Mouse (Mus musculus) hindbrain, embryonic 16.5 days (tissue): ENCODE results near the gene Myom3. TPM values are rescaled to one million over a fixed set of nuclear protein-coding genes. Genes with fewer than 3 reads are reported as not detected.

Experiments used
- ATAC-seq: fragments of 200-750 bp; cut with Nextera tagmentation; 2 replicates; pipeline ENCODE4 v1.8.0; 2017; ENCODE audit warnings: moderate TSS enrichment, moderate library complexity
- H3K27ac ChIP-seq: fragments of 300-500 bp; sonication (generic); 2 replicates; pipeline ENCODE4 v1.5.1; 2014; ENCODE audit warnings: low read depth, mild to moderate bottlenecking, control low read depth, low read length, moderate library complexity
- H3K27me3 ChIP-seq: fragments of 300-500 bp; sonication (generic); replicated peaks from 2 replicates; pipeline ENCODE4 v1.6.1; 2014; ENCODE audit warnings: low read length; ENCODE audit not compliant: control insufficient read depth, insufficient read depth
- H3K36me3 ChIP-seq: fragments of 300-500 bp; sonication (generic); 2 replicates; pipeline ENCODE4 v1.6.1; 2014; ENCODE audit warnings: mild to moderate bottlenecking, low read length, moderate library complexity, mixed read lengths; ENCODE audit not compliant: control insufficient read depth, insufficient read depth
- H3K4me1 ChIP-seq: fragments of 300-500 bp; sonication (generic); 2 replicates; pipeline ENCODE4 v1.6.1; 2014; ENCODE audit warnings: low read depth, low read length; ENCODE audit not compliant: control insufficient read depth, insufficient read depth
- H3K4me2 ChIP-seq: fragments of 300-500 bp; sonication (generic); 2 replicates; pipeline ENCODE4 v1.6.1; 2014; ENCODE audit warnings: mild to moderate bottlenecking, low read length, control low read depth, moderate library complexity
- H3K4me3 ChIP-seq: fragments of 300-500 bp; sonication (generic); 2 replicates; pipeline ENCODE4 v1.5.1; 2014; ENCODE audit warnings: mild to moderate bottlenecking, low read length, control low read depth, moderate library complexity
- H3K9ac ChIP-seq: fragments of 300-500 bp; sonication (generic); 2 replicates; pipeline ENCODE4 v1.6.1; 2014; ENCODE audit warnings: low read depth, mild to moderate bottlenecking, control low read depth, low read length, moderate library complexity
- H3K9me3 ChIP-seq: fragments of 300-500 bp; sonication (generic); 2 replicates; pipeline ENCODE4 v1.6.1; 2014; ENCODE audit warnings: mild to moderate bottlenecking, low read length, moderate library complexity; ENCODE audit not compliant: control insufficient read depth
- WGBS: fragments of 180-500 bp; shearing (Covaris S2); extraction: QIAGEN DNeasy Blood & Tissue Kit; methylation state at CpG from one replicate; pipeline ENCODE4 v1.1.7; 2014; 5-methylcytosine and 5-hydroxymethylcytosine counted together
- polyA plus RNA-seq: library from polyadenylated mRNA; unstranded; fragments of >200 nt; fragmentation: Nextera tagmentation; extraction: Ambion mirVana; gene quantifications from 2 replicates; pipeline ENCODE4 v1.2.1, GENCODE M21; 2015

Gene Myom3
- polyA plus RNA-seq, 1 experiment from 2014 or later, result 0.99 TPM

DNA sequence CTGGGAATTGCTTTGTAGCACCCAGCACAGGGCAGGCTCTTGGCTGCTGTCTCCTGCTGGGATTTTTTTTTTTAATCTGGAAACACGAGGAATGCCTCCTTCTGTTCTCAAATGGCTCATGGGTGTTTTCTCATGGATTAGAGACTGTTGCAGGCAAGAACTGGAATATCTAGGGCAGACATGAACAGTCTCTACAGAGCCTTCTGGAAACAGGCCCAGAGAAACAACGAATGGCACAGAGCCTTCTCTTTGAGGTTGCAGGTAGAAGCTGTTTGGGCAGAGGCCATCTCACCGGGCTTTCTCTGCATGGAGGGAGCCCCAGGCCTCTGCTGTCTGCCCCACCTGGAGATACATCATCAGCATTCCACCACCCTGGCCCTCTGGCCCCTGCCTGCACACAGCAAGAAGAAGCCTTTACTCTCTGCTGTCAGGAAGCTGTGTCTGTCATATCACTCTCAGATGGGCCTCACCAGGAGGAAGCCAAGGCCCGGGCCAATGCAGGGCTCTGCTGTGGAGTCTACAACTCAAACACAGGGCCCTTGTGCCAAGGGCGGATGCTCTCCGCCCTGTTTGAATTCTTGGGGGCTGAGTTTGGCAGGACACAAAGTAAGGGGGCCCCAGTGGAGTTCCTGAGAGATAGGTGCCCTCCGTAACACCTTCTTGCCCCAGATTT, 7.3 kb upstream of the Myom3 start:
- Histone ChIP-seq H3K4me1 (no peaks in the 10 kb centered on the region), H3K9ac (no peak overlapping the region), H3K9me3 (peaks cover 4% of the 10 kb centered on the region), H3K36me3 (no peaks in the 10 kb centered on the region), H3K27me3 (no peaks in the 10 kb centered on the region), H3K27ac (no peak overlapping the region), H3K4me2 (no peak overlapping the region), H3K4me3 (no peak overlapping the region)
- 84% methylated on average over 7 of the region's 7 CpGs for WGBS
- no peak for ATAC-seq

DNA sequence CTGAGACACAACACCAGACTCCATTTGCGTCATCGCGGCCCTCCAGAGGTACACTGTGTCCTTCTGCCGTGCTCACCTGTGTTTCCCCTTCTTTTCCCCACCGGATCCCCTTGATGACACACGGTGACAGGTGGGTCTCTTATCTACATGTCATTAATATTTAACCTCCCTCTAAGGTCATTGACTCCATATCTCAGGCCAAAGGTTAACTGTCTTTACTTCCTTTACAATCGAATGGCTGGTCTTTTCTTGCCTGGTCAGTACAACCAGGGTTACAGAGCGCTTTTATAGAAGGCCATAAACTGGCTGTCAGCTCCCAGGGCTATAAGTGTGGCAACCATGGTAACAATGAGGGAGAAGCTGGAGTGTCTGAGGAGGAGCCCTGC, 6.7 kb upstream of the Myom3 start:
- Histone ChIP-seq H3K4me3 (no peak overlapping the region), H3K27ac (no peak overlapping the region), H3K9ac (no peak overlapping the region), H3K9me3 (peaks cover 4% of the 10 kb centered on the region), H3K4me1 (no peaks in the 10 kb centered on the region), H3K4me2 (no peak overlapping the region), H3K27me3 (no peaks in the 10 kb centered on the region), H3K36me3 (no peaks in the 10 kb centered on the region)
- 83% methylated on average over 8 of the region's 8 CpGs for WGBS
- ATAC-seq, result no peak

DNA sequence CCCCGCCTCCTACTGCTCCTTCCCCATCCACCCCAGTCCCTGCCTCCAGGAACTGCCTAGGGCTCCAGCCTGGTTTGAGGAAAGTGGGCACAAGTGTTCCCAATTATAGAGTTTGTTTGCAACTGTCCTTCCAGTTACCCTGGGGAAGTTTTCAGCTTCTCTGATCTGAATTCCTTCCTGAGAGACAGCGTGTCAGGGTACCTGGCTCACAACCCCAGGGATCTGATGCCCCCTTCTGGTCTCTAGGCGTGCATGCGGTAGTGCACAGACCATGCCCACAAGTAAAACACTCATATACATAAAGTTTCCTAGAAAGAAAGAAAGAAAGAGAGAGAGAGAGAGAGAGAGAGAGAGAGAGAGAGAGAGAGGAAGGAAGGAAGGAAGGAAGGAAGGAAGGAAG, 1.2 kb upstream of the Myom3 start:
- H3K27ac ChIP-seq, result no peak overlapping the region
- no peak overlapping the region for H3K4me3 ChIP-seq
- peaks cover 4% of the 10 kb centered on the region for H3K9me3 ChIP-seq
- H3K4me1 ChIP-seq, result peaks cover 5% of the 10 kb centered on the region
- no peak for ATAC-seq
- H3K9ac ChIP-seq, result no peak overlapping the region
- WGBS, result 29% methylated on average over 4 of the region's 4 CpGs
- no peaks in the 10 kb centered on the region; the same call in 1 of the 2 replicates for H3K27me3 ChIP-seq
- H3K4me2 ChIP-seq, result no peak overlapping the region
- no peaks in the 10 kb centered on the region for H3K36me3 ChIP-seq

DNA sequence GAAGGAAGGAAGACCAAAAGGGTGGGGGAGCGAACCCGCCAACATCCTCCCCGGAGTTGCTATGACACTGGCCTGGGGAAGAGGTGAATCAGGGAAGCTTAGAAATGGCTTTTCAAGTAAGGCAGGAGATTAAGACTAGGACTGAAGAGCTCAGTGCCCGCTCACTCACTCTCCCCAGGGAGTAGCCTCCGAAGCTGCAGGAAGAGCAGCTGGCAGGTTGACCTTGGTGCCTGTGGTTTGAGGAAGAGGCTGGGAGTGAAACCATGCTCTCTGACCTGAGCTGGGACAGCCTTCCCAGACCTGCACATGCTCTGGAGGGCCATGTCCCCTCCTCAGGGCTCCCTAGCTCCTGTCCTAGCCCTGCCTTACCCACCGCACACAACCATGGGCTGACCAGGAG, 690 bp upstream of the Myom3 start:
- no peaks in the 10 kb centered on the region for H3K36me3 ChIP-seq
- H3K27me3 ChIP-seq, result no peaks in the 10 kb centered on the region; the same call in 1 of the 2 replicates
- H3K4me1 ChIP-seq, result peaks cover 5% of the 10 kb centered on the region
- H3K4me3 ChIP-seq, result no peak overlapping the region
- WGBS, result 37% methylated on average over 6 of the region's 6 CpGs
- ATAC-seq, result no peak
- H3K9ac ChIP-seq, result no peak overlapping the region
- peaks cover 3% of the 10 kb centered on the region for H3K9me3 ChIP-seq
- no peak overlapping the region for H3K4me2 ChIP-seq
- H3K27ac ChIP-seq, result no peak overlapping the region

DNA sequence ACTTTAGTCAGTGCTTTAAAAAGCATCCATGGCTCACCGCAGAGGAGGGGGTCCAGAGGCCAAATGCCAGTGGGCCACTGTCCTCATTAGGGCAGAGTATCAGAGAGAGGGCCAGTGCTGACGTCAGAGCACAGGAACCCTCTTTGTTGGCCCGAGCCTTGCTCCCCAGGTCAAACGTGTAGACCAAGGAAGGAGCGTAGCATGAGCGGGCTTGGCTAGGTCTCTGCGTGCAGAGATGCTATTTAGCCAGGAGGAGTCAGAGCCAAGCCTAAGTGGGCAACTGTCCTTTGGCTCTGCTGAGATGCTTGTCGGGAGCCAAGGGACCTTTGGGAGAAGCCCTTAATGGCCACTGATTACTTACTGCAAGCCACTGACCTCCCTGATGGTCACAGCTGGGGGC, 1.5 kb downstream of the Myom3 start:
- H3K27ac ChIP-seq, result no peak overlapping the region
- H3K4me1 ChIP-seq, result peaks cover 5% of the 10 kb centered on the region
- H3K36me3 ChIP-seq, result no peaks in the 10 kb centered on the region
- H3K9me3 ChIP-seq, result no peaks in the 10 kb centered on the region
- ATAC-seq, result no peak
- H3K27me3 ChIP-seq, result no peaks in the 10 kb centered on the region; the same call in 1 of the 2 replicates
- 67% methylated on average over 8 of the region's 8 CpGs for WGBS
- no peak overlapping the region for H3K4me3 ChIP-seq
- no peak overlapping the region for H3K4me2 ChIP-seq
- H3K9ac ChIP-seq, result no peak overlapping the region

DNA sequence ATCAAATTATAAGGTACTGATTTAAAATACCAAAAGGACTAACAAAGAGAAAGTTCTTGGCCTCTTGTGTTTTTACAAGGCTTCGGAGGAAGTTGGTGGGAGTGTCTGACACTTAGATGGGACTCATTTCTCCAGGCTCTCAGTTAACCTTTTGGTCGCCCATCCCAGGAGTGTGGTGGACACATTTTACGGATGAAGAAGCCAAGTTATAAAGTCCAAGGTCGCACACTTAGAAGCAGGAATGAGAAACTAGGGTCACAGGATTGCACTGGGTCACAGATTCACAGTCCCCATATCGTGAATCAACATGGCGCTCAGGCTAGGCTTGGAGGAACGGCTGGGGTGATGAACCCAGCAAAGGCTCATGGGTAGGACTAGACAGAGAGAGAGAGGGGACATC, 2.1 kb downstream of the Myom3 start:
- 82% methylated on average over 7 of the region's 7 CpGs for WGBS
- Histone ChIP-seq H3K27me3 (no peaks in the 10 kb centered on the region; the same call in 1 of the 2 replicates), H3K9ac (no peak overlapping the region), H3K9me3 (no peaks in the 10 kb centered on the region), H3K4me3 (no peak overlapping the region), H3K27ac (no peak overlapping the region), H3K4me2 (no peak overlapping the region), H3K36me3 (no peaks in the 10 kb centered on the region), H3K4me1 (peaks cover 5% of the 10 kb centered on the region)
- ATAC-seq, result no peak

DNA sequence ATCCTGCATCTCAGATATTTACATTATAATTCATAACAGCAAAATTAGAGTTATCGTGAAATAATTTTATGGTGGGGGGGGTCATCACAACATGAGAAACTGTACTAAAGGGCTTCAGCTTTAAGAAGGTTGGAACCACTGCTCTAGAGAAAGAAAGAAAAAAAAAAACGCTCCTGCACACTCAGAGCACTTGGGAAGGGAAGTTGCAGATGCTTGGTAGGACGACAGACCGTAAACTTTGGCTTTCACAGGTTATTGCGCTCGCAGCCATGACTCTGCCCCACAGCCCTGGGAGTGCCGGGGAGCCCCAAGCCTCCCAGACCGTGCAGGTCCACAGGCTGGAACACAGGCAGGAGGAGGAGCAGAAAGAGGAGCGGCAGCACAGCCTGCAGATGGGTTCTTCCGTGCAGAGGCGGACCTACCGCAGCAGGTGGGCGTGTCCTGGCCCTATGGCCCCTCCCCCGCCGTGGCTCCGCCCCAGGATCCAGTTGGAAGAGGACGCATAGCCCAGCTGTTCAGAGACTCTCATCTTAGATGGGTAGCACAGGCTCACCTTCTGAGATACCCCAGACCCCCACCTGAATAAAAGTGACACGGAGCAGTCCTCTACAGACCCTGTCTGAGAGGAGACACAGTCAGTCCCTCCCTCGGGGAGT, 2.9 kb downstream of the Myom3 start:
- 12% methylated on average over 18 of the region's 19 CpGs for whole genome bisulfite sequencing
- H3K36me3 ChIP-seq, result no peaks in the 10 kb centered on the region
- H3K4me3 ChIP-seq, result peak overlapping the region; percentile 33
- ATAC-seq, result peak; percentile 61; the same call in 1 of the 2 replicates
- peaks cover 5% of the 10 kb centered on the region for H3K4me1 ChIP-seq
- peak overlapping the region; percentile 62 for H3K4me2 ChIP-seq
- H3K27ac ChIP-seq, result no peak overlapping the region
- no peaks in the 10 kb centered on the region for H3K9me3 ChIP-seq
- no peaks in the 10 kb centered on the region; the same call in 1 of the 2 replicates for H3K27me3 ChIP-seq
- H3K9ac ChIP-seq, result peak overlapping the region; percentile 29

DNA sequence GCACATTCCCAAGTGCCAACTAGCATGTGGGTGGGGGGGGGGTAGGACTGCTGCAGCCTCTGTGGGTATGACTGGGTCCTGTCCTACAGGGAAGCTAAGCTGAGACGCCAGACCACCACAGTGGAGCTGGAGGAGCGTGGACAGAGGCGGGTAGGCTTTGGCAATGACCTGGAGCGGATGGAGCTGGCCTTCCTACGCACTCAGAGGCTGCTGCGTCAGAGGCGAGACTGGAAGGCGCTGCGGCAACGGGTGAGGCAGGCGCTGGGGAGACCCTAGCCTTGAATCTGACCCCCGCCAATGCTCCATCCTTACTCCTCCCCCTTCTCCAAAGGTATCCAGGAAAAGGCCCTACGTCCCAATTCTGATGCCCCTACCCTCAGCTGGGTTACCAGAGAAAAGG, 5.2 kb downstream of the Myom3 start:
- H3K9ac ChIP-seq, result no peak overlapping the region
- H3K4me1 ChIP-seq, result peaks cover 5% of the 10 kb centered on the region
- H3K27me3 ChIP-seq, result no peaks in the 10 kb centered on the region; the same call in 1 of the 2 replicates
- H3K4me2 ChIP-seq, result no peak overlapping the region
- WGBS, result 93% methylated on average over 13 of the region's 13 CpGs
- no peak overlapping the region for H3K4me3 ChIP-seq
- H3K9me3 ChIP-seq, result no peaks in the 10 kb centered on the region
- H3K36me3 ChIP-seq, result no peaks in the 10 kb centered on the region
- no peak overlapping the region for H3K27ac ChIP-seq
- ATAC-seq, result no peak

DNA sequence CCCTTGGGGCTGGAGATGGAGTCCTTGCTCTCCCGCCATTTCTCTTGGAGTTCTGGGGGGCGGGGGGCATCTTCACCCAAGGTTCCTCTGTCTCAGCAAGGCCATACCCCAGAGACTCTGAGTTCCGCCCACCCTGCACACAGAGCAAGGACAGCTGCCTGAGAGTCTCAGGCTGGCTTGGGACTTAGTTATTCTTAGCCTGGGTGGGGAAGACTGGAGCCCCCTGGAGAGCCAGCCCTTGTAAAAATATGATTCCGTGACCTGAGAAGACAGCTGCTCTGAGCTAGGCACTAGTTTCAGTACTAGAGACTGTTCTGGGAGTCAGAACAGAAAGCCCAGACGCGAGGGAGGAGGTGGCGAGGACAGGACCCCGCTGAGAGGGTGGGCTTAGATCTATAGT, 6.2 kb downstream of the Myom3 start:
- H3K27ac ChIP-seq, result no peak overlapping the region
- H3K36me3 ChIP-seq, result no peaks in the 10 kb centered on the region
- no peak overlapping the region for H3K4me2 ChIP-seq
- WGBS, result 76% methylated on average over 8 of the region's 8 CpGs
- no peaks in the 10 kb centered on the region for H3K9me3 ChIP-seq
- H3K4me1 ChIP-seq, result peaks cover 5% of the 10 kb centered on the region
- no peak for ATAC-seq
- H3K27me3 ChIP-seq, result no peaks in the 10 kb centered on the region; the same call in 1 of the 2 replicates
- H3K4me3 ChIP-seq, result no peak overlapping the region
- H3K9ac ChIP-seq, result no peak overlapping the region
